Mouse (Mus musculus) kidney, postnatal 0 days (tissue): ENCODE measurements at regions not wholly inside any gene's neighbourhood (a gene's known extent, or its start where the extent isn't known, plus 50 kb on each side); places are given as distances from the start of the nearest gene placed in this dataset.
"Not testable (repeated sequence)": the region's sequence is repeated elsewhere in the genome, so short reads cannot be mapped to it uniquely, and the experiment has no call there.

Experiments used
- ATAC-seq: fragments of 200-750 bp; cut with Nextera tagmentation; replicated peaks from 2 replicates; pipeline ENCODE4 v1.8.0; 2017; ENCODE audit warnings: low read depth, moderate number of reproducible peaks, moderate TSS enrichment, moderate library complexity; ENCODE audit not compliant: low FRiP score
- DNase-seq: peaks from one replicate; pipeline ENCODE4 v3.0.0-alpha.2; 2016; ENCODE audit warnings: low spot score
- H3K27ac ChIP-seq: fragments of 300-500 bp; sonication (generic); 2 replicates; pipeline ENCODE4 v1.5.1; 2014; ENCODE audit warnings: mild to moderate bottlenecking
- H3K27me3 ChIP-seq: fragments of 300-500 bp; sonication (generic); 2 replicates; pipeline ENCODE4 v1.6.1; 2014; ENCODE audit warnings: low read length, mixed read lengths; ENCODE audit not compliant: insufficient read depth
- H3K36me3 ChIP-seq: fragments of 300-500 bp; sonication (generic); 2 replicates; pipeline ENCODE4 v1.6.1; 2014; ENCODE audit warnings: low read length, mixed read lengths; ENCODE audit not compliant: insufficient read depth
- H3K4me1 ChIP-seq: fragments of 300-500 bp; sonication (generic); replicated peaks from 2 replicates; pipeline ENCODE4 v1.6.1; 2014; ENCODE audit warnings: antibody characterized with exemption, low read length, mixed read lengths; ENCODE audit not compliant: insufficient read depth
- H3K4me2 ChIP-seq: fragments of 300-500 bp; sonication (generic); 2 replicates; pipeline ENCODE4 v1.6.1; 2014; ENCODE audit warnings: mild to moderate bottlenecking, low read length, moderate library complexity, mixed read lengths
- H3K4me3 ChIP-seq: fragments of 300-500 bp; sonication (generic); replicated peaks from 2 replicates; pipeline ENCODE4 v1.5.1; 2014; ENCODE audit warnings: low read depth, low read length
- H3K9ac ChIP-seq: fragments of 300-500 bp; sonication (generic); 2 replicates; pipeline ENCODE4 v1.6.1; 2014; ENCODE audit warnings: low read depth, low read length
- H3K9me3 ChIP-seq: fragments of 300-500 bp; sonication (generic); replicated peaks from 2 replicates; pipeline ENCODE4 v1.6.1; 2016; ENCODE audit warnings: low read length, inconsistent platforms, mixed read lengths
- WGBS: fragments of 180-500 bp; shearing (Covaris S2); extraction: QIAGEN DNeasy Blood & Tissue Kit; methylation state at CpG from one replicate; pipeline ENCODE4 v1.1.7; 2014; 5-methylcytosine and 5-hydroxymethylcytosine counted together

DNA sequence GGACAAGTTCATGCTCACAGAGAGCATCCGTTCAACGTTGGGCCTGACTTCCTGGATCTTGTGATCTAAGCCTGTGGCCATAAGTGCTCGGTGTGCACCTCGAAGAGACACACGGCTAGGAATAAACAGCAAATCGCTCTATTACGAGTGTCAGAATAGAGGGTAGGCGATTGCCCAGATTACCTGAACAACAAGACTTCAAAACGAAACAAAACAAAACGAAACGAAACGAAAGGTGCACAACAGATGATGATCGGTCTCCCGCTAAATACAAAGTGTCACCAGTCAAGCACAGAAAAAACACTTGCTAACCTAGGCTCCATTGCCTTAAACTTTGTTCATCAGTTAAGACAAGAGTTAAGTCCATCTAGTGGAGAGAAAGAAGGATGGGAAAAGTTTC is 67.4 kb downstream of the Pdia4 start:
- not testable (repeated sequence) for H3K9ac ChIP-seq, H3K9me3 ChIP-seq, H3K27me3 ChIP-seq, H3K36me3 ChIP-seq, H3K4me1 ChIP-seq, H3K27ac ChIP-seq, H3K4me2 ChIP-seq, ATAC-seq, H3K4me3 ChIP-seq, DNase-seq
- WGBS, result 89% methylated on average over 8 of the region's 14 CpGs

DNA sequence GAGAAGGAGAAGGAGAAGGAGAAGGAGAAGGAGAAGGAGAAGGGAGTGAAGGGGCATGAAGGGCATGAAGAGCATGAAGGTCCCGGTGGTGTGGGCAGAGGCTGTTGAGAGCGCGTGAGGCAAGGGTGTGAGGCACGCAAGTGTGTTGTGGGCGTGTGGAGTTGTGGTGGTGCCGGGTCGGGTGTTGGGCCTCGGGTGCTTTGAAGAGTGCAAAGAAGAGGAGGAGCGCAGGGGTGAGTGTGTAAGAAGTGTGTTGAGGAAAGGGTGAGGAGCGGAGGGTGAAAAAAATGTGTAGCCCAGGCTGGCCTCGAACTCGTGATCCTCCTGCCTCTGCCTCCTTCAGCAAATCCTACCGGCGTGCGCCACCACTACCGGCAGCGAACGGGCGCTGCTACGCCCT is 69.4 kb downstream of the Pdia4 start:
- H3K9ac ChIP-seq, H3K4me1 ChIP-seq, H3K27me3 ChIP-seq, H3K36me3 ChIP-seq, H3K27ac ChIP-seq, ATAC-seq, H3K4me3 ChIP-seq, H3K9me3 ChIP-seq, DNase-seq, H3K4me2 ChIP-seq: not testable (repeated sequence)
- WGBS, result 0% methylated on average over 2 of the region's 20 CpGs

GRCm38 (mm10) chr6:47740216-47740615 is 73.0 kb downstream of the Pdia4 start:
- H3K4me1 ChIP-seq, DNase-seq, H3K36me3 ChIP-seq, ATAC-seq, H3K4me3 ChIP-seq, H3K9me3 ChIP-seq, H3K27me3 ChIP-seq, H3K9ac ChIP-seq, H3K27ac ChIP-seq: not testable (repeated sequence)
- peak overlapping the region; percentile 42 for H3K4me2 ChIP-seq
- 2% methylated on average over 14 of the region's 47 CpGs for WGBS

DNA sequence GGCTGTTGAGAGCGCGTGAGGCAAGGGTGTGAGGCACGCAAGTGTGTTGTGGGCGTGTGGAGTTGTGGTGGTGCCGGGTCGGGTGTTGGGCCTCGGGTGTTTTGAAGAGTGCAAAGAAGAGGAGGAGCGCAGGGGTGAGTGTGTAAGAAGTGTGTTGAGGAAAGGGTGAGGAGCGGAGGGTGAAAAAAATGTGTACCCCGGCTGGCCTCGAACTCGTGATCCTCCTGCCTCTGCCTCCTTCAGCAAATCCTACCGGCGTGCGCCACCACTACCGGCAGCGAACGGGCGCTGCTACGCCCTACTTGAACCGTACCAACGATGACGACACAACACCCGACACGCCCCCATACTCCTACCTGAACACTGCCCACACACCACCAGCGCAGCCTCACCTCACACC is 73.5 kb downstream of the Pdia4 start:
- H3K4me3 ChIP-seq, H3K27me3 ChIP-seq, H3K4me2 ChIP-seq, H3K9me3 ChIP-seq, H3K36me3 ChIP-seq, ATAC-seq, H3K27ac ChIP-seq, DNase-seq, H3K4me1 ChIP-seq, H3K9ac ChIP-seq: not testable (repeated sequence)
- WGBS, result 6% methylated on average over 10 of the region's 26 CpGs

DNA sequence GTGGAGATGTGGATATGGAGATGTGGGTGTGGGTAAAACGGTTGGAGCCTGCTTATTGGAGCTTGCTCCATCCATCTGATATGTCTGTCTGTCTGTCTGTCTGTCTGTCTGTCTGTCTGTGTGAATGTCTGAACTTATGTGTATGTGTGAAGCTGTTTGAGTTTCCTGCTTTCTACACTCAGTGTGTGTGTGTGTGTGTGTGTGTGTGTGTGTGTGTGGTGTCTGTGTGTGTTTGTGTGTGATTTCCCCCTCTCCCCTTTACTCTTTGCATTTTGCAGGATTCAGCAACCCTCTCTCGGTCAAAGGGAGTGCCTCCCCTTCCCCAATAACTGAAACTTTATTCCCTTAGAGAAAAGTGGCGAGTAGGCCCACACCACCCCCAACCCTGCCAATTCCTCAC is 75.3 kb downstream of the Pdia4 start:
- not testable (repeated sequence) for H3K9ac ChIP-seq, H3K27ac ChIP-seq, H3K27me3 ChIP-seq, H3K9me3 ChIP-seq, H3K36me3 ChIP-seq, H3K4me1 ChIP-seq, H3K4me2 ChIP-seq, H3K4me3 ChIP-seq, ATAC-seq, DNase-seq
- WGBS, result no CpG with 5 or more reads among the region's 3 CpGs
